Mouse (Mus musculus): ENCODE results near the gene Nfyc.

DNA sequence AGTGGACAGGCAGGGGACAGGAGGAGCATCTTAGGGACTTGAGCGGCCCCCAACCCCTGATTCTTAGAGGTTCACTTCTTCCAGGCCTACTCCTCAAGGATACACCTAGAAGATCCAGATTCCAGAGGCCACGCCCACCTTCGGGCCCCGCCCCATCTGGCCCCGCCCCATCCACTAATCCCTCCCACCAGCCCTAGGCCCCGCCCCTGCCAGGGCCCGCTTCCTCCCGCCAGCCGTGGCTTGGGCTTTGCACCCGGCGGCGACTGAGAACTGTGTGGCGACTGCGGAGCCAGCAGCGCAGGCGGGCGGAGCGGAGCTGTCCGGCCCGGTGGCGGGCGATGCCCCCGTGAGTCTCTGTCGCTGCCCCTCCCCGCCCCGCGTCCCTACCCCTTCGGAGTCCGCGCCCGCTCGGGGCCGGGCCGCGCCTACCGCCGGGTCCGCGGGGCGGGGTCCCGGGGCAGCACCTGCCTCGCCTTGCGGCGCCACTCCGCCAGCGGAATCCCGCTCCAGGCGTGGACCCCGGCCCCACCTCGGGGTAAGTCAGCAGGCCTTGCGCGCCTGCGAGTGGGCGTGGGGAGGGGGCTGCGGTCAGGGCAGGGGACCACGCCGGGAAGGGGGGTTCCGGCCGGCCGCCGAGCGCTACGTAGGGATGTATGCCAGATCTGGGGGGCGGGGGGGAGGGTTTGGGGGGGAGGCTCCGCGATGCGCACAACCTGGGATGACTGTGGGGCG lies 23.4 kb upstream of the Nfyc start, which contains the start of gene Rims3:
- TF ChIP-seq CTCF (IDR thresholded peaks at IDR 0.05; ENCODE audit: low read depth) (no peak), EP300 (optimal IDR thresholded peaks at IDR 0.05) (no peak)

Measured in stomach, postnatal 0 days (tissue).